Mouse (Mus musculus) megakaryocyte, embryonic 14.5 days (primary cell): Measurements from ENCODE around the gene Olfr1441.

Source experiments
- FLI1 ChIP-seq: IDR thresholded peaks from 2 replicates; pipeline ENCODE4 v1.6.1; 2012; ENCODE audit warnings: low read length, inconsistent platforms, mixed read lengths
- GATA1 ChIP-seq: IDR thresholded peaks from 3 replicates; pipeline ENCODE4 v1.6.1; 2012; ENCODE audit warnings: mixed read lengths, low read length, inconsistent platforms, borderline replicate concordance

DNA sequence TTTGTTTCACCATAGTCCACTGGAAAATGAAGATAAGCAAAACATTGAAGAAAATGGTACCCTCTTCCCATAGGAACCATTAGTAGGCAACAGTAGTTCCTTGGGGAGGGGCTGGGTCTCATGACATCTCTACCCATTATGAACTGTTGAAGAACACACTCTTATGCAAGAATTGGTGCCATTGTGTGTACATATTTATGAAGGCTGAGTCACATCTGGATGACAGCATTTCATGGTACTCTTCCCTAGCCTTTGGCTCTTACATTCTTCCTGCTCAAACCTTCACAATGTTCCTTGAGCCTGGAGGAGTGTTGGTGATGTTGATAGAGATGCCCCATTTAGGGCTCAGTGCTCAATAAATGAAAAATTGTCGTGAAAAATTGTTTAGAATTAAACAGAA is 22.3 kb downstream of the Olfr1441 start:
- no peak for TF ChIP-seq GATA1
- no peak for TF ChIP-seq FLI1
